Mouse (Mus musculus): Measurements from ENCODE around the gene 9930021J03Rik.

DNA sequence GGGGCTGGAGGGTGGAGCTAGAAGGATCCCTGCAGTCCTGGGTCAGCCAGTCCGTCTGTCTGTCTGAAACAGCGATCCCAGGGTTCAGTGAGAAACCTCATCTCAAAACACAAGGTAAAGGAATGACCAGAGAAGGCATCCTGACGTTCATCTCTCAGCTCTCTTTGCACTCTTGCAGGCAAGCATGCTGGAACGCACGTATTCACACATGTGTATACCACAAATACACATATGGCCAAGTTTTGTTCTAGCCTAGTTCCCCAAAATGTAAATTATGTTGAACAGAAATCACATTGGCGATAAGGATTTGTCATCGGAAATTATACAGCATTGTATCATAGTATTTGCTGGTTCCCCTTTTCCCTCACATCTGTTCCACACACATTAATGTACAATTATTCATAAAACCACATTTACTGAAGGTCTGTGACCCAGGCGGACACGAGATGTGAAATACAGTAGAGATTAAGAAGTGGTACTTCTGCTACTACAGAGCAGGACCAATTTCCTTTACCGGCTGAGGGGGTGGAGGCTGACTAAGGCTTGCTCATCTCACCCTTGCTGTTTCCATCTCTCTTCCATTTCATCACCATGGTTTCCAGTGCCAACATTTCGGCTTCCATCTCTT, 44.2 kb upstream of the 9930021J03Rik start:
- TF ChIP-seq CTCF (IDR thresholded peaks at IDR 0.05; ENCODE audit: extremely low read depth, insufficient read depth, low read length) = no peak
- TF ChIP-seq POLR2A (IDR thresholded peaks at IDR 0.05; ENCODE audit: extremely low read depth, insufficient read depth, low read length) = no peak

Data from cortical plate, adult 2 months (tissue).